Mouse (Mus musculus) ES-Bruce4 (cell line): Measurements from ENCODE around the gene Fam149a.

ENCODE experiments used
- CTCF ChIP-seq: IDR thresholded peaks from one replicate; pipeline ENCODE4 v1.8.1; 2011; ENCODE audit warnings: low read depth, low read length
- EP300 ChIP-seq: IDR thresholded peaks from 2 replicates; pipeline ENCODE4 v1.6.1; 2011; ENCODE audit warnings: low read depth, low read length; ENCODE audit not compliant: insufficient read depth
- POLR2A ChIP-seq: IDR thresholded peaks from one replicate; pipeline ENCODE4 v1.8.1; 2011; ENCODE audit warnings: low read length; ENCODE audit not compliant: insufficient read depth

DNA sequence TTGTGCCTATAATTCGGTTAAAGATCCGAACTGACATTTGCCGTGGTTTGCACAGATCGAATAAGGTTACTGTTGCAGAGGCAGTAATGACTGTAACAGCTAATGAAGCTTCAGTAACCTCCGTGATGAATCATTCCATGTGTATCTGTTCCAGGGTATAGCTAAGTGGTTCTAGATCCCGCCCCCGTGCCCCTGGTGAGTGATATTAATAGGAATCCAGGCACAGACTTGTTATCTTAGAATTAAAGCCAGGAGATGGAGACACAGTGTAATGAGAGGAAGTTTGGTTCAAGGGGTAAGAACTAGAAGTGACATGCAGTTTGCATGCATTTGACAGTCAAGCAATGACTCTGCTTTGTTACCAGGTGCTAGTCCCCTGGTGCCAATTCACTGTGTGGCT is 38.1 kb upstream of the Fam149a start:
- no peak for TF ChIP-seq CTCF
- no peak for TF ChIP-seq POLR2A
- no peak for TF ChIP-seq EP300
